Mouse (Mus musculus): ENCODE measurements around the gene Dpagt1. TPM values are rescaled to one million over a fixed set of nuclear protein-coding genes. Genes with fewer than 3 reads are reported as not detected.

Dpagt1 gene
- polyA plus RNA-seq, 1 experiment = 47.4 TPM

- Histone ChIP-seq H3K36me3 (ENCODE audit: control insufficient read depth, insufficient read depth, low read length) (peaks cover 18% of the 10 kb centered on the region), H3K27ac (ENCODE audit: insufficient read depth, low read depth, low read length) (no peak overlapping the region), H3K27me3 (ENCODE audit: control insufficient read depth, insufficient read depth, low read length) (no peaks in the 10 kb centered on the region), H3K4me3 (ENCODE audit: low read depth, low read length) (no peak overlapping the region), H3K4me1 (ENCODE audit: control insufficient read depth, insufficient read depth, insufficient read length, low read length) (peaks cover 8% of the 10 kb centered on the region; the same call in 1 of the 2 replicates)
- TF ChIP-seq CTCF (IDR thresholded peaks at IDR 0.05; ENCODE audit: extremely low read depth, insufficient read length, insufficient replicate concordance, low read depth, low read length) (no peak), POLR2A (IDR thresholded peaks at IDR 0.05; ENCODE audit: low read depth, low read length) (no peak)
- 89% methylated on average over 6 of the region's 6 CpGs for WGBS
These were observed 20.0 kb downstream of the Dpagt1 start for GRCm38 (mm10) chr9:44345570-44346433.

GRCm38 (mm10) chr9:44347166-44347565 is 21.3 kb downstream of the Dpagt1 start:
- H3K27ac ChIP-seq (ENCODE audit: insufficient read depth, low read depth, low read length) = no peak overlapping the region
- no peaks in the 10 kb centered on the region for H3K27me3 ChIP-seq (ENCODE audit: control insufficient read depth, insufficient read depth, low read length)
- 84% methylated on average over 9 of the region's 9 CpGs for WGBS
- peaks cover 8% of the 10 kb centered on the region; the same call in 1 of the 2 replicates for H3K4me1 ChIP-seq (ENCODE audit: control insufficient read depth, insufficient read depth, insufficient read length, low read length)
- peaks cover 30% of the 10 kb centered on the region for H3K36me3 ChIP-seq (ENCODE audit: control insufficient read depth, insufficient read depth, low read length)
- no peak overlapping the region for H3K4me3 ChIP-seq (ENCODE audit: low read depth, low read length)
- TF ChIP-seq POLR2A (IDR thresholded peaks at IDR 0.05; ENCODE audit: low read depth, low read length) (no peak), CTCF (IDR thresholded peaks at IDR 0.05; ENCODE audit: extremely low read depth, insufficient read length, insufficient replicate concordance, low read depth, low read length) (no peak)

GRCm38 (mm10) chr9:44347621-44348020 is 21.8 kb downstream of the Dpagt1 start:
- H3K27me3 ChIP-seq (ENCODE audit: control insufficient read depth, insufficient read depth, low read length) = no peaks in the 10 kb centered on the region
- H3K4me3 ChIP-seq (ENCODE audit: low read depth, low read length) = no peak overlapping the region
- H3K27ac ChIP-seq (ENCODE audit: insufficient read depth, low read depth, low read length) = no peak overlapping the region
- TF ChIP-seq CTCF (IDR thresholded peaks at IDR 0.05; ENCODE audit: extremely low read depth, insufficient read length, insufficient replicate concordance, low read depth, low read length) (no peak), POLR2A (IDR thresholded peaks at IDR 0.05; ENCODE audit: low read depth, low read length) (no peak)
- peaks cover 35% of the 10 kb centered on the region for H3K36me3 ChIP-seq (ENCODE audit: control insufficient read depth, insufficient read depth, low read length)
- 71% methylated on average over 4 of the region's 4 CpGs for WGBS
- H3K4me1 ChIP-seq (ENCODE audit: control insufficient read depth, insufficient read depth, insufficient read length, low read length) = peaks cover 5% of the 10 kb centered on the region; the same call in 1 of the 2 replicates

GRCm38 (mm10) chr9:44348546-44348945 is 22.7 kb downstream of the Dpagt1 start:
- peaks cover 43% of the 10 kb centered on the region for H3K36me3 ChIP-seq (ENCODE audit: control insufficient read depth, insufficient read depth, low read length)
- no peaks in the 10 kb centered on the region for H3K4me1 ChIP-seq (ENCODE audit: control insufficient read depth, insufficient read depth, insufficient read length, low read length)
- no peak overlapping the region for H3K27ac ChIP-seq (ENCODE audit: insufficient read depth, low read depth, low read length)
- WGBS = 98% methylated on average over 4 of the region's 4 CpGs
- no peaks in the 10 kb centered on the region for H3K27me3 ChIP-seq (ENCODE audit: control insufficient read depth, insufficient read depth, low read length)
- TF ChIP-seq POLR2A (IDR thresholded peaks at IDR 0.05; ENCODE audit: low read depth, low read length) (no peak), CTCF (IDR thresholded peaks at IDR 0.05; ENCODE audit: extremely low read depth, insufficient read length, insufficient replicate concordance, low read depth, low read length) (no peak)
- no peak overlapping the region for H3K4me3 ChIP-seq (ENCODE audit: low read depth, low read length)

GRCm38 (mm10) chr9:44351396-44351795 is 25.6 kb downstream of the Dpagt1 start:
- Histone ChIP-seq H3K27me3 (ENCODE audit: control insufficient read depth, insufficient read depth, low read length) (no peaks in the 10 kb centered on the region), H3K27ac (ENCODE audit: insufficient read depth, low read depth, low read length) (no peak overlapping the region), H3K4me1 (ENCODE audit: control insufficient read depth, insufficient read depth, insufficient read length, low read length) (no peaks in the 10 kb centered on the region), H3K36me3 (ENCODE audit: control insufficient read depth, insufficient read depth, low read length) (peaks cover 69% of the 10 kb centered on the region), H3K4me3 (ENCODE audit: low read depth, low read length) (no peak overlapping the region)
- TF ChIP-seq POLR2A (IDR thresholded peaks at IDR 0.05; ENCODE audit: low read depth, low read length) (no peak), CTCF (IDR thresholded peaks at IDR 0.05; ENCODE audit: extremely low read depth, insufficient read length, insufficient replicate concordance, low read depth, low read length) (no peak)
- WGBS = 93% methylated on average over 4 of the region's 4 CpGs

- 89% methylated on average over 10 of the region's 10 CpGs for WGBS
- H3K27ac ChIP-seq (ENCODE audit: insufficient read depth, low read depth, low read length) = no peak overlapping the region
- TF ChIP-seq POLR2A (IDR thresholded peaks at IDR 0.05; ENCODE audit: low read depth, low read length) (no peak), CTCF (IDR thresholded peaks at IDR 0.05; ENCODE audit: extremely low read depth, insufficient read length, insufficient replicate concordance, low read depth, low read length) (no peak)
- peaks cover 77% of the 10 kb centered on the region for H3K36me3 ChIP-seq (ENCODE audit: control insufficient read depth, insufficient read depth, low read length)
- H3K4me3 ChIP-seq (ENCODE audit: low read depth, low read length) = no peak overlapping the region
- H3K27me3 ChIP-seq (ENCODE audit: control insufficient read depth, insufficient read depth, low read length) = no peaks in the 10 kb centered on the region
- no peaks in the 10 kb centered on the region for H3K4me1 ChIP-seq (ENCODE audit: control insufficient read depth, insufficient read depth, insufficient read length, low read length)
These were observed 26.5 kb downstream of the Dpagt1 start for GRCm38 (mm10) chr9:44352337-44352736.

- Histone ChIP-seq H3K27me3 (ENCODE audit: control insufficient read depth, insufficient read depth, low read length) (no peaks in the 10 kb centered on the region), H3K36me3 (ENCODE audit: control insufficient read depth, insufficient read depth, low read length) (peaks cover 79% of the 10 kb centered on the region), H3K27ac (ENCODE audit: insufficient read depth, low read depth, low read length) (no peak overlapping the region), H3K4me1 (ENCODE audit: control insufficient read depth, insufficient read depth, insufficient read length, low read length) (no peaks in the 10 kb centered on the region), H3K4me3 (ENCODE audit: low read depth, low read length) (no peak overlapping the region)
- TF ChIP-seq POLR2A (IDR thresholded peaks at IDR 0.05; ENCODE audit: low read depth, low read length) = no peak
- TF ChIP-seq CTCF (IDR thresholded peaks at IDR 0.05; ENCODE audit: extremely low read depth, insufficient read length, insufficient replicate concordance, low read depth, low read length) = no peak
- WGBS = 92% methylated on average over 6 of the region's 6 CpGs
These were observed 27.3 kb downstream of the Dpagt1 start for GRCm38 (mm10) chr9:44353142-44353541.
